Mouse (Mus musculus): ENCODE data around the gene Rai2. TPM values are rescaled to one million over a fixed set of nuclear protein-coding genes. Genes with fewer than 3 reads are reported as not detected.

Gene Rai2
- total RNA-seq (2014; fragmentation: Nextera tagmentation) (not detected in 2 replicates), total RNA-seq (2017) (0.05 TPM in 1 of 2 replicates, not detected in the other), polyA plus RNA-seq (2012) (not detected in 2 replicates)

DNA sequence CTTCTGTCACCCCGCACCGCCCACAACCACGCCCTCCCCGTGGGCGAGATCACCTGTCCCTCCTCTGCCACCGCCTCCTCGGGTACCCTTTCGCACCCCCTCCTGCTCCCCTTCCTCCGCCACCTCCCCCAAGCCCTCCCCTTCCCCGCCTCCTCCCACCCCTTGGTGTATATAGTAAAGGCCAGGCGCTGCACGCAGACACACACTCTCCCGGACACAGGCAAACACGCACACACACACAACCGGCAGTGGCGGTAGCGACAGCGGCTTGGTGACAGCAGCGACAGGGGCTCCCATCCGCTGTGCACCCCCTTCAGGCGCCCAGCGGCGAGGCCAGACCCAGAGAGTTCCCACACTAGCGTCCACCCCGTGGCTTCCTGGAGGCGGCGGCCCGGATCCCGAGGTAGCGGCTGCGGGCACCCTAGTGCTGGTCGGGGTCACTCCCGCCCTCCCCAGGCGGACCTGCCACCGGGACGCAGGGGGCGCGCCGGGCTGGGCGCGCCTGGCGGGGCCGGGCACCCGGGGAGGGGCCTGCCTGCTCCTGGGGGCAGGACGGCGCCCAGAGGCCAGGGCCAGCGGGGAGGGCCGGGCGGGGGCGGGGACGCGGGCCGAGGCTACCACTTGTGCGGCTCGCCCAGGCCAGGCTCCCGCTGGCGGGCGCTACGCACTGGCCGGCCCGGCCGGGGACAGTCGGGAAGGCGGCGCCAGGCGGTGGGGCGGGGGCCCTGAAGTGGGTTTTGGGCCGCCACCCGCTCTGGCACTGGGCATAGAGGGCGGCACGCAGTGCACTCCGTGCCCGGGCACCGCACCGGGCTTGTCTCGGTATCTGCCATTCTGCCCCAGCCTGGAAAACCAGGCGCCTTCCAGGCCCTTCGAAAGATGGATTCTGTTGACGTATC lies at the start of gene Rai2:
Gene Rai2 (plus strand): TSS at position 205 of the 899 bp plus-strand sequence.
- H3K4me3 ChIP-seq (ENCODE audit: low read depth, low read length) = no peak within 1 kb of the TSS
- H3K9me3 ChIP-seq (replicated peaks) = no peaks in the 10 kb centered on the region
- no peaks in the 10 kb centered on the region for H3K4me1 ChIP-seq (ENCODE audit: insufficient read depth, low read depth, low read length)
- H3K27me3 ChIP-seq (ENCODE audit: insufficient read depth, low read length) = no peaks in the 10 kb centered on the region
- DNase-seq (ENCODE audit: low spot score) (no peak), ATAC-seq (ENCODE audit: extremely low read depth, insufficient number of reproducible peaks, low FRiP score, poor library complexity, severe bottlenecking) (no peak)
- no peak for TF ChIP-seq GATA2 (IDR thresholded peaks at IDR 0.05; ENCODE audit: borderline replicate concordance, low read depth, low read length)
- TF ChIP-seq CTCF (IDR thresholded peaks at IDR 0.05; ENCODE audit: low read depth, low read length) = no peak
- TF ChIP-seq GATA1 (IDR thresholded peaks at IDR 0.05; ENCODE audit: borderline replicate concordance, low read length) = no peak
- TF ChIP-seq TAL1 (conservative IDR thresholded peaks at IDR 0.05; ENCODE audit: low read depth, low read length) = no peak
- TF ChIP-seq POLR2AphosphoS5 (IDR thresholded peaks at IDR 0.05; ENCODE audit: insufficient replicate concordance, low read depth, low read length) = no peak
- no peaks in the 10 kb centered on the region for H3K36me3 ChIP-seq (replicated peaks)

DNA sequence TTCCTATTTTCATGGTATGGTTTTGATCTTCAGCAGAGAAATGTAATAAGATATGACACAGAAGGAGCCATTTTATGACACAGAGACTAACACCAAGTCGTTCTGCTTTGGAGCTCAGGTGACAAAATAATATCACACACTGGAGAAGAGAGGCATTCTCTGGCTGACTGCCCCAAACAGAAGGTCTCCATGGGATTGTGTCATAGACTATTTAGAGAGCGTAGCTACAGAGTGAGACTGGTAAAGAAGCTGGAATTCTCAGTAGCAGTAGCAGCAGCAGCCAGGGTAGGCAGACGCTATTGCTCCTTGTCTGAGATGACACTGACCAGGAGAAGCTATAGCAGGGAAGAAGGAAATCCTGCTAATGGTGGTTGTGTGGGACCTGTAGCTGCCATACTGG lies 27.5 kb upstream of the Rai2 start:
- Histone ChIP-seq H3K27me3 (ENCODE audit: insufficient read depth, low read length) (no peaks in the 10 kb centered on the region), H3K4me1 (ENCODE audit: insufficient read depth, low read depth, low read length) (no peaks in the 10 kb centered on the region), H3K4me3 (ENCODE audit: low read depth, low read length) (no peak overlapping the region), H3K9me3 (replicated peaks) (no peaks in the 10 kb centered on the region), H3K36me3 (replicated peaks) (no peaks in the 10 kb centered on the region)
- DNase-seq (ENCODE audit: low spot score) (no peak), ATAC-seq (ENCODE audit: extremely low read depth, insufficient number of reproducible peaks, low FRiP score, poor library complexity, severe bottlenecking) (no peak)
- no peak for TF ChIP-seq GATA2 (IDR thresholded peaks at IDR 0.05; ENCODE audit: borderline replicate concordance, low read depth, low read length)
- no peak for TF ChIP-seq GATA1 (IDR thresholded peaks at IDR 0.05; ENCODE audit: borderline replicate concordance, low read length)
- TF ChIP-seq TAL1 (conservative IDR thresholded peaks at IDR 0.05; ENCODE audit: low read depth, low read length) = no peak
- TF ChIP-seq POLR2AphosphoS5 (IDR thresholded peaks at IDR 0.05; ENCODE audit: insufficient replicate concordance, low read depth, low read length) = no peak
- TF ChIP-seq CTCF (IDR thresholded peaks at IDR 0.05; ENCODE audit: low read depth, low read length) = no peak

DNA sequence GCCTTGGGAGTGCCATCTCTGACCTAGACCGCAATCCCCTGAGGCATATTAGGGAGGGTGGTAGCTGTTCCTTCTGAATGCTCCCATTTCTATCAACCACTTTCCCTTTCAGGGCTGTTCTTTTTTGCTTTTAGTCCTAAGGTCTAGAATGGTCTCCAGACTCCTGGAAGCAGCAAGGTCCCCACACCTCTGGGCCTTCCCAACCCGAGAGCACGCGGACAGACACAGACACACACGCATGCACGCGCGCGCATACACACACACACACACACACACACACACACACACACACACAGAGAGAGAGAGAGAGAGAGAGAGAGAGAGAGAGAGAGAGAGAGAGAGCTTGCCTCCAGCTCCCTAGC lies 385 bp upstream of the Rai2 start:
- Histone ChIP-seq H3K4me3 (ENCODE audit: low read depth, low read length) (no peak overlapping the region), H3K4me1 (ENCODE audit: insufficient read depth, low read depth, low read length) (no peaks in the 10 kb centered on the region), H3K9me3 (replicated peaks) (no peaks in the 10 kb centered on the region), H3K27me3 (ENCODE audit: insufficient read depth, low read length) (no peaks in the 10 kb centered on the region), H3K36me3 (replicated peaks) (no peaks in the 10 kb centered on the region)
- DNase-seq (ENCODE audit: low spot score) (no peak), ATAC-seq (ENCODE audit: extremely low read depth, insufficient number of reproducible peaks, low FRiP score, poor library complexity, severe bottlenecking) (no peak)
- TF ChIP-seq GATA1 (IDR thresholded peaks at IDR 0.05; ENCODE audit: borderline replicate concordance, low read length) (no peak), GATA2 (IDR thresholded peaks at IDR 0.05; ENCODE audit: borderline replicate concordance, low read depth, low read length) (no peak), CTCF (IDR thresholded peaks at IDR 0.05; ENCODE audit: low read depth, low read length) (no peak), TAL1 (conservative IDR thresholded peaks at IDR 0.05; ENCODE audit: low read depth, low read length) (no peak), POLR2AphosphoS5 (IDR thresholded peaks at IDR 0.05; ENCODE audit: insufficient replicate concordance, low read depth, low read length) (no peak)

DNA sequence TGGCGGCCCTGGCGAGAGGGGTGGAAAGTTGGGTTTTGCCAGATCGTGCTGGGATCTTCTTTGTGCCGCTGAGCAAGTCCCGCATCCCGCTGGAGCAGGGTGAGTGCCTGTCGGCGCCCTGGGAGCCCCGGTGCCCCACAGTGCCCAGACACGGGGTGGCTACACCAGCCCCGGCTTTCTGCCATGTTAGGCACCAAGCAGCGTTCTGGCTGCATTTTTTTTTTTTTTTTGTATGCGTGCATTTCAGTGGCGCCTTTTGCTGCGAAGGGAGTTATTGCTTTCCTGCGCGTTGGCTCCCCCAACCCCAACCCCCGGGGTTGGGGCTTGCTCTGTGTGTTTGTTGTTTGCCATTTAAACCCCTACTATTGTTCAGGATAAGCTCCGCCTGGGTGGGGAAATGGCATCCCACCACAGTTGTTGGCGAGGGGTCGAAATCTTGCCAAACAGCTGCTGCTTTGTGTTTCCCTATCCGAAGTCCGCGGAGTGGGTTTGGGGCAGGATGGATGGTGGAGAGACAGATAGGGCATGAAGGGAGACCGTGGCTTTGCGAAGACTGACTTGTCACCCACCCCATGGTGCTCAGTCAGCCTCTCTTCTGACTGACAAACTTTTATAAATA lies 1.0 kb downstream of the Rai2 start:
- H3K27me3 ChIP-seq (ENCODE audit: insufficient read depth, low read length) = no peaks in the 10 kb centered on the region
- no peaks in the 10 kb centered on the region for H3K4me1 ChIP-seq (ENCODE audit: insufficient read depth, low read depth, low read length)
- no peak for TF ChIP-seq TAL1 (conservative IDR thresholded peaks at IDR 0.05; ENCODE audit: low read depth, low read length)
- ATAC-seq (ENCODE audit: extremely low read depth, insufficient number of reproducible peaks, low FRiP score, poor library complexity, severe bottlenecking) (no peak), DNase-seq (ENCODE audit: low spot score) (no peak)
- H3K9me3 ChIP-seq (replicated peaks) = no peaks in the 10 kb centered on the region
- no peaks in the 10 kb centered on the region for H3K36me3 ChIP-seq (replicated peaks)
- no peak overlapping the region for H3K4me3 ChIP-seq (ENCODE audit: low read depth, low read length)

- no peak for DNase-seq (ENCODE audit: low spot score)
- no peaks in the 10 kb centered on the region for H3K4me1 ChIP-seq (ENCODE audit: insufficient read depth, low read depth, low read length)
- TF ChIP-seq POLR2AphosphoS5 (IDR thresholded peaks at IDR 0.05; ENCODE audit: insufficient replicate concordance, low read depth, low read length) = no peak
- TF ChIP-seq TAL1 (conservative IDR thresholded peaks at IDR 0.05; ENCODE audit: low read depth, low read length) = no peak
- TF ChIP-seq GATA2 (IDR thresholded peaks at IDR 0.05; ENCODE audit: borderline replicate concordance, low read depth, low read length) = no peak
- no peak for TF ChIP-seq GATA1 (IDR thresholded peaks at IDR 0.05; ENCODE audit: borderline replicate concordance, low read length)
- no peak for TF ChIP-seq CTCF (IDR thresholded peaks at IDR 0.05; ENCODE audit: low read depth, low read length)
- H3K27me3 ChIP-seq (ENCODE audit: insufficient read depth, low read length) = no peaks in the 10 kb centered on the region
- no peaks in the 10 kb centered on the region for H3K9me3 ChIP-seq (replicated peaks)
- ATAC-seq (ENCODE audit: extremely low read depth, insufficient number of reproducible peaks, low FRiP score, poor library complexity, severe bottlenecking) = no peak
- no peak overlapping the region for H3K4me3 ChIP-seq (ENCODE audit: low read depth, low read length)
- H3K36me3 ChIP-seq (replicated peaks) = no peaks in the 10 kb centered on the region
Observed at GRCm38 (mm10) chrX:161718548-161718947, 1.7 kb downstream of the Rai2 start.

DNA sequence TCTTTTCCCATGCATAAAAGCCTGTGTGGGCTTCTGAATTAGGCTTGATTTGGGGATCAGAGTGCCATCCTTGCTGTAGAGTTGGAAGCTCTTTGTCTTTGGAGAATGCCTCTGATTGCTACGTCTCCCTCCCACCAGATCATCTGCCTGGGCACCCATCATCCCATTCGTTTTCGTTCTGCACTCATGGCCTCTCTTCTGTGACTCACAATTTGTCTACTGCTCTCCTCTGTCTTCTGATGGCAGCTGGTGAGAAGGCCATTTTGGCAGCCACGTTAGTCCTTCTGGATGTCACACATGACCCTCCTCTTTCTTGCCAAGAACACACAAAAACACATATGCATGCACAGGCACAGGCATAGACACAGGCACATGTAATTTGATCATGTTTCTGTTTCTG lies 4.2 kb downstream of the Rai2 start:
- H3K27me3 ChIP-seq (ENCODE audit: insufficient read depth, low read length) = no peaks in the 10 kb centered on the region
- H3K4me3 ChIP-seq (ENCODE audit: low read depth, low read length) = no peak overlapping the region
- no peaks in the 10 kb centered on the region for H3K9me3 ChIP-seq (replicated peaks)
- DNase-seq (ENCODE audit: low spot score) (no peak), ATAC-seq (ENCODE audit: extremely low read depth, insufficient number of reproducible peaks, low FRiP score, poor library complexity, severe bottlenecking) (no peak)
- TF ChIP-seq GATA1 (IDR thresholded peaks at IDR 0.05; ENCODE audit: borderline replicate concordance, low read length) (no peak), TAL1 (conservative IDR thresholded peaks at IDR 0.05; ENCODE audit: low read depth, low read length) (no peak), CTCF (IDR thresholded peaks at IDR 0.05; ENCODE audit: low read depth, low read length) (no peak), GATA2 (IDR thresholded peaks at IDR 0.05; ENCODE audit: borderline replicate concordance, low read depth, low read length) (no peak), POLR2AphosphoS5 (IDR thresholded peaks at IDR 0.05; ENCODE audit: insufficient replicate concordance, low read depth, low read length) (no peak)
- H3K4me1 ChIP-seq (ENCODE audit: insufficient read depth, low read depth, low read length) = no peaks in the 10 kb centered on the region
- H3K36me3 ChIP-seq (replicated peaks) = no peaks in the 10 kb centered on the region

All from G1E (cell line).